Mouse (Mus musculus): ENCODE data around the gene Cnr2. TPM values are rescaled to one million over a fixed set of nuclear protein-coding genes. Genes with fewer than 3 reads are reported as not detected.

Gene Cnr2
- polyA plus RNA-seq, 1 experiment from 2014 or later: 0.15 TPM

DNA sequence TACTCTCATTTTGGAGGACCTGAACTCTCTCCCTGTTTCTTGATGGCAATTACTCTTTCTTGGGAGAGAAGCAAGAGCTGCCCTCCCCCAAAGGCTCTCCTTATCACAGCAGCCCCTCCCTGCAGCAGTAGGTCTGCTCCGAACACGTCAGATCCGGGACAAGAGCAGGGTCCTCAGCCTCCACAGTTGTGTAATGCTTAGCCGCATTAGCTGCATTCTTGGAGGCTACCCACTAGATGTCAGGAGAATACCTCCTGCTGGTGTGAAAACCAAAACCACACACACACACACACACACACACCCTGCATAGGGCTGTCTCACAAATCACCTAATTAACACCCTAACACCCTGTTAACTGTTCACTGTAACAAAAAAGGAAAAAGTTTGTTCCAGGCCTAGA is 2.3 kb upstream of the Cnr2 start:
- WGBS: 61% methylated on average over 4 of the region's 4 CpGs
- ATAC-seq (ENCODE audit: low FRiP score): no peak

DNA sequence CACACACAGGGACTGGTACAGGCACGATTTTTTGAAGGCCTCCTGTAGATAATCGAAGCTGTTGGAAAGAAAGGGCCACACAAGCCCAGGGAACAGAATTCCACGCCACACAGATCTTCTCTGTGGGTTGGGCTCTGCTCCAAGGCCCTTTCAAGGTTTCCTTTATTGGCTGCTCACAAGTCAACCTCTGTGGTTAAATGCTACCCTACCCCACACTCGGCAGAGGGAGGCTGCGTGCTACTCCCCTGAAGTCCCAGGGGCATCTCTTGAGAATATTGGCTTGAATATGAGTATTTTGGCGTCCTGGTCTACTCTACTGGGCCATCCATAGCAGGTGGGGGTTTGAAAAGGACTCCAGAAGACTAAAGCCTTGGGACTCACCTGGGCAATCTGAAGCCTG is 963 bp downstream of the Cnr2 start:
- no peak for ATAC-seq (ENCODE audit: low FRiP score)
- H3K9ac ChIP-seq: no peak overlapping the region
- no peak overlapping the region for H3K4me3 ChIP-seq
- H3K4me1 ChIP-seq: no peaks in the 10 kb centered on the region
- H3K9me3 ChIP-seq (replicated peaks): no peaks in the 10 kb centered on the region
- H3K27ac ChIP-seq: no peak overlapping the region
- H3K4me2 ChIP-seq (replicated peaks): no peak overlapping the region
- H3K27me3 ChIP-seq: no peaks in the 10 kb centered on the region
- no peaks in the 10 kb centered on the region for H3K36me3 ChIP-seq
- WGBS: 79% methylated on average over 6 of the region's 6 CpGs

More for the DNA sequence above, 2.3 kb upstream of the Cnr2 start:
- no peaks in the 10 kb centered on the region for H3K4me1 ChIP-seq
- H3K9me3 ChIP-seq (replicated peaks): no peaks in the 10 kb centered on the region
- H3K36me3 ChIP-seq: no peaks in the 10 kb centered on the region
- H3K9ac ChIP-seq: no peak overlapping the region
- no peaks in the 10 kb centered on the region for H3K27me3 ChIP-seq
- no peak overlapping the region for H3K4me3 ChIP-seq
- H3K27ac ChIP-seq: no peak overlapping the region
- H3K4me2 ChIP-seq (replicated peaks): no peak overlapping the region

DNA sequence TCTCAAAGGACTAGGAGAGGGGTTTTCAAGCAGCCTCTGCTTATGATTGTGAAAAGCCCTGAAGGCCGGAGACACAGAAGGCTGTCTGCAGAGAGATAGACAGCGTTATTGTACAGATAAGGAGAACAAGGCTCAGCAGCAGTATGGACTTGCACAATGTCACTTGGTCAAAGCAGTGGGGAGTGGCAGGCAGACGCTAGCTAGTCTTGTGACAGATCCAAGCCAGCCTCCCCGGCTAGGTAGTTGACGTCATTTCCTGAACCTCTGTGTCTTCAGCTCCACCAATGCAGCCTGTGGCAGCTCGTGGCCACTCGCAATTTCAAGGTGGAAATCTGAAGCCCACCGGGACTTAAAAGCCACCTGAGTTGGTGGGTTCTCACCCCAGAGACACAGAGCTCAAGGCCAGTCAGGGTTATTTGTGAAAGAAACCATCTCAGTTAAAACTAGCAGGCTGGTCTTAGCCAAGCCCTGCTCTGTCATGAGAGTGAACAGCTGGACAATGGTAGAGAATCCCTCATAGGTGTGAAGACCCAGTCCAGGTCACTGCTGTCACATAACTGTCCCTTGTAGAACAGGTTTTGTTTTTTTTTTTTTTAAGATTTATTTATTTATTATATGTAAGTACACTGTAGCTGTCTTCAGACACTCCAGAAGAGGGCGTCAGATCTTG is 3.3 kb downstream of the Cnr2 start:
- no peak for ATAC-seq (ENCODE audit: low FRiP score)
- 83% methylated on average over 9 of the region's 9 CpGs for WGBS
- Histone ChIP-seq H3K4me1 (no peaks in the 10 kb centered on the region), H3K36me3 (no peaks in the 10 kb centered on the region), H3K9ac (no peak overlapping the region), H3K27me3 (no peaks in the 10 kb centered on the region), H3K9me3 (replicated peaks) (no peaks in the 10 kb centered on the region), H3K4me2 (replicated peaks) (no peak overlapping the region), H3K4me3 (no peak overlapping the region), H3K27ac (no peak overlapping the region)

DNA sequence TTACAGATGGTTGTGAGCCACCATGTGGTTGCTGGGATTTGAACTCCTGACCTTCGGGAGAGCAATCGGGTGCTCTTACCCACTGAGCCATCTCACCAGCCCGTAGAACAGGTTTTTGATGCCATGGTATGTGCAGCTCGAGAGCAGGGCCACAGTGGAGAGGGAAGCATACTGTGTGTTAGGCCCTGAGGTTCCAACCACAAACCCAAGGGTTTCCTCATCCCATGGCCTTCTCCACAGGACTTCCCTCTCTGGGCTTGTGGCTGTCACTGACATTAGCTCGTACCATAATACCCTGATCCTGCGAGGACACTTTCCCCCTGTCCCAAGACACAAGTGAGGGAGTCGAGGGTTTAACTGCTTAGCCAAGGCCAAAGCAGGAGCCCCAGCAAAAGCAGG is 3.9 kb downstream of the Cnr2 start:
- Histone ChIP-seq H3K4me1 (no peaks in the 10 kb centered on the region), H3K36me3 (no peaks in the 10 kb centered on the region), H3K9me3 (replicated peaks) (no peaks in the 10 kb centered on the region), H3K27me3 (no peaks in the 10 kb centered on the region), H3K4me2 (replicated peaks) (no peak overlapping the region), H3K27ac (no peak overlapping the region), H3K4me3 (no peak overlapping the region), H3K9ac (no peak overlapping the region)
- 87% methylated on average over 7 of the region's 7 CpGs for WGBS
- ATAC-seq (ENCODE audit: low FRiP score): no peak

DNA sequence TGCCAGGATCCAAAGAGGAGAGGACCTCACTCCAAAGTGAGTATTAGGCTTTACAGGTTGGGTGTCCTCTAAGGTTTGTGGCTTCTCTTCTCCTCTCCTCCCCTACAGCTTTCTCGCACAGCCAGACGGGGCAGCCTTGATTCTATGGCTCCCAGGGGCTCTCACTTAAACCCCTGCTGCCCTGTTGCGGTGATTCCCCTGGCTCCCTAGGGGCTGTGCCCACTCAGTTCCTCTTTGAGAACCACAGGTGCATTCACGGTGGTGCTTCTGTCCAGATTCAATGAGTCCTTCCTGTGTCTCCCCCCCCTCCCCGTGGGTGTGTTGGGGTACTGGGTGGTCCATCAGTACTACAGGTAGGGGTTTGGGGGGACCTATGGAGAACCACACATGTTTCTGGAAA is 4.8 kb downstream of the Cnr2 start:
- Histone ChIP-seq H3K4me1 (no peaks in the 10 kb centered on the region), H3K4me3 (no peak overlapping the region), H3K27ac (no peak overlapping the region), H3K4me2 (replicated peaks) (no peak overlapping the region), H3K36me3 (no peaks in the 10 kb centered on the region), H3K9me3 (replicated peaks) (no peaks in the 10 kb centered on the region), H3K27me3 (no peaks in the 10 kb centered on the region), H3K9ac (no peak overlapping the region)
- no peak for ATAC-seq (ENCODE audit: low FRiP score)
- 69% methylated on average over 5 of the region's 5 CpGs for WGBS

DNA sequence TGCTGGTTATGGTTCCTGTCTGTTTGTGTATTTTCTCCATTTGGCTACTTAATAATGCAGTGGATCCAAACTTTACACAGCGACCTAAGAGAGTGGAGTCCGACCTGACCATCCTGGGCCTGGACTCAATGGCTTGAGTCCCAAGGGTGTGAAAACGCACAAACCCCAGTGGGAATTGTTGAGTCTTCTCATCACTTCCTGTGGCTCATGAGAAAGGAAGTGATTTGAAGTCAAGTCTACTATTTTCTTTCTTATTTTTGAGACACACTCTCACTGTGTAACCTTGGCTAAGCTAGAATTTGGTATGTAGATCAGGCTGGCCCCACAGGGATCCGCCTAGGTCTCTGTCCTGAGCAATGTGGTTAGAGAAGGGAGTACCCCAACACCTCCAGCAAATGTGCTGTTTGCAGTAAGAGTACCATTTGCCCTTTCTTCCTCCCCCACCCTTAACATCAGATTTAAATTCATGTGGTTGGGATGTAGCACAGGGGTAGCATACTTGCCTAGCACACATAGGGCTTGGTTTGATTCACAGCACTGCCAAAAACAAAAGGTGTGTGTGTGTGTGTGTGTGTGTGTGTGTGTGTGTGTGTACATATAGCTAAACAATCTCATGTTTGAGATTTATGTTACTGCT is 7.5 kb downstream of the Cnr2 start:
- no peak for ATAC-seq (ENCODE audit: low FRiP score)

DNA sequence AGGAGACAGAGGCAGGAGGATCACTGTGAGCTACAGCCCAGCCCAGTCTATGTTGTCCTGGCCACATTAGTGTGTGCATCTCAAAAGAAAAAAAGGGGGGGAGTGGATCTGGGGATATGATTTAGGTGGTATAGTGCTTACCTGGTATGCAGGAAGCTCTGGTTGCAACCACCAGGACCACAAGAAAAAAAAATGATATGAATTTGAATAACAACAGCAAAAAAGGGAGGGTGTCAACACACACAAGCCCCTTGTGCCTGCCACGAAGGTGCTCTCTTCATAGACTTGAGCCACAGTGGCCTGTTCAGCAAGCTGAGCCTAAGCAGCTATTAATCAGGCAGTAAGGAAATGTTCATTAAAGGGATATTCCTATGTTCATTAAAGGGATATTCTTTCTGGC is 9.6 kb downstream of the Cnr2 start:
- no peak overlapping the region for H3K9ac ChIP-seq
- no peak for ATAC-seq (ENCODE audit: low FRiP score)
- no peak overlapping the region for H3K27ac ChIP-seq
- 64% methylated on average over 1 of the region's 1 CpGs for WGBS
- no peaks in the 10 kb centered on the region for H3K9me3 ChIP-seq (replicated peaks)
- H3K4me3 ChIP-seq: no peak overlapping the region
- no peaks in the 10 kb centered on the region for H3K36me3 ChIP-seq
- no peaks in the 10 kb centered on the region for H3K27me3 ChIP-seq
- no peaks in the 10 kb centered on the region for H3K4me1 ChIP-seq
- H3K4me2 ChIP-seq (replicated peaks): no peak overlapping the region

More for the DNA sequence above, 7.5 kb downstream of the Cnr2 start:
- Histone ChIP-seq H3K27me3 (no peaks in the 10 kb centered on the region), H3K36me3 (no peaks in the 10 kb centered on the region), H3K4me2 (replicated peaks) (no peak overlapping the region), H3K4me1 (no peaks in the 10 kb centered on the region), H3K9ac (no peak overlapping the region), H3K27ac (no peak overlapping the region), H3K9me3 (replicated peaks) (no peaks in the 10 kb centered on the region), H3K4me3 (no peak overlapping the region)
- 90% methylated on average over 4 of the region's 4 CpGs for WGBS

DNA sequence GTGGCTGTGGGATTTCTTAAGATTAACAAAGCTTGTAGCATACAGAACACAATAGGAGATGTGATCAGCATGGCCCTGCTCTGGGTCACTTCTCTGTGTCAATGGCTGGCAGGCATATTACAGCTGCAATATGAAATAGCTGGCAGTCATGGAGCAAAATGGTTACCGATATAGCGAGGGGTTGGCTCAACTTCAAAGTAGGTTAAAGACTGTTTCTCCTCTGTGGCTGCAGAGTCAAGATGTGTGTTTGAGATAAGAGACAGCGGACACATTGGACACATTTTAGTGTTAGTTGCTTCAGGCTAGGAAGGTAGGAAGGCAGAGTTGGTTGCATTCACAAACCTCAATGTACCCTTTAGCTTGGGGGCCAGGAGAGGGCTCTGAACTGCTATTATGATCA is 11.4 kb downstream of the Cnr2 start:
- 82% methylated on average over 3 of the region's 3 CpGs for WGBS
- Histone ChIP-seq H3K36me3 (no peaks in the 10 kb centered on the region), H3K9ac (no peak overlapping the region), H3K4me3 (no peak overlapping the region), H3K9me3 (replicated peaks) (no peaks in the 10 kb centered on the region), H3K27ac (no peak overlapping the region), H3K4me1 (no peaks in the 10 kb centered on the region), H3K4me2 (replicated peaks) (no peak overlapping the region), H3K27me3 (no peaks in the 10 kb centered on the region)
- no peak for ATAC-seq (ENCODE audit: low FRiP score)

DNA sequence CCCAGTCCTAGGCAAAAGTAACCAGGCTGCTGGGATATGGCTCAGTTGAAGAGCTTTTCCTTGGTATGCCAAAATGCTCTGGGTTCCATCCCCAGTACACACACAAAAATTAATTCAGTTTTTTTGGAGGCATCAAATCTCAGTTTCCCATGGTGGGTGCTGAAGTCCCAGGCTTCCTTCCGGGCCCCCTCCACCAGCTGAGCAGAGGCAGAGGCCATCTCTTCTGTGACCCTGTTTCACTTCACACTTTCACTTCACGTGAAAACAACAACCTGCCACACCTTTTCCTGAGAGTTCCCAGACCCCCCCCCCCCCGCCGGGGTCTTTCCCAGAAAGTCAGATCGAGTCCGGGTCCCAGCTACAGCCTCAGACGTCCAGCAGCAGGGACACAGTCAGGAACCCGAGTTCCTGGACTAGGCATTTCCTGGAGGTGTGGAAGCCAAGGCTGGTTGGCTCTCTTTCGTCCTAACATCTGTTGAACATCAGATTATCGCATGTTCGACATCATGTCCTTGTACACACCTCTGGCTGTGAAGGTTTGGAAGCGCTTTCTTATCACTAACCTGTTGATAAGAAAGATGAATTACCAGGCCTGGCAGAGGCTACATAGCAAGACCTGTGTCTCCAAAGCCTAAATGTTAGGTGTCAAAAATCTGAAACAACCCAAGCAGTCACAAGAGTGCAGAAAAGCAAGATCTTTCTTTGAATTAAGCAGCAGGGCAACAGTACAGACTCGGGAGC is 14.3 kb downstream of the Cnr2 start:
- Histone ChIP-seq H3K9me3 (replicated peaks) (no peaks in the 10 kb centered on the region), H3K4me3 (no peak overlapping the region), H3K27me3 (no peaks in the 10 kb centered on the region), H3K36me3 (no peaks in the 10 kb centered on the region), H3K9ac (no peak overlapping the region), H3K4me2 (replicated peaks) (no peak overlapping the region), H3K27ac (no peak overlapping the region), H3K4me1 (peaks cover 11% of the 10 kb centered on the region)
- ATAC-seq (ENCODE audit: low FRiP score): no peak
- WGBS: 71% methylated on average over 13 of the region's 13 CpGs

DNA sequence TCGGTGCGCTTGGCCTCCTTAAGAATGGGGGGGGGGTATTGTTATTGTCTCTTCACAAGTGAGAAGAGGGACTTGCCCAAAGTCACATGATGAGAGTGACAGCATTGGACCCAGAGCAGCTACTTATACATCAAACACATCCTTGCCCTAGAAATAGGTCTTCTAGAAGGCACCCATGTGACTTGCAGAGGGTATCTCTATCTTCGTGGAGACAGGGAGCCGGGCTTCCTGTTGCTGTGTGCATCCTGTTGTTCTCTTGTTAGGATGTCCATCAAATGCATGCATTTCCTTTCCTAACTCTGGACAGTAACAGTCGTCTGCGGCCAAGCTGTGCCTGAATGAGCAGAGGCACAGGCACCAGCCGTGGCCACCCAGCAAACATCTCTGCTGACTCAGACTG is 16.3 kb downstream of the Cnr2 start:
- no peak overlapping the region for H3K4me3 ChIP-seq
- H3K36me3 ChIP-seq: no peaks in the 10 kb centered on the region
- no peak overlapping the region for H3K4me2 ChIP-seq (replicated peaks)
- WGBS: 78% methylated on average over 7 of the region's 7 CpGs
- H3K4me1 ChIP-seq: peaks cover 11% of the 10 kb centered on the region
- no peak overlapping the region for H3K27ac ChIP-seq
- H3K27me3 ChIP-seq: no peaks in the 10 kb centered on the region
- no peak overlapping the region for H3K9ac ChIP-seq
- ATAC-seq (ENCODE audit: low FRiP score): no peak
- no peaks in the 10 kb centered on the region for H3K9me3 ChIP-seq (replicated peaks)

DNA sequence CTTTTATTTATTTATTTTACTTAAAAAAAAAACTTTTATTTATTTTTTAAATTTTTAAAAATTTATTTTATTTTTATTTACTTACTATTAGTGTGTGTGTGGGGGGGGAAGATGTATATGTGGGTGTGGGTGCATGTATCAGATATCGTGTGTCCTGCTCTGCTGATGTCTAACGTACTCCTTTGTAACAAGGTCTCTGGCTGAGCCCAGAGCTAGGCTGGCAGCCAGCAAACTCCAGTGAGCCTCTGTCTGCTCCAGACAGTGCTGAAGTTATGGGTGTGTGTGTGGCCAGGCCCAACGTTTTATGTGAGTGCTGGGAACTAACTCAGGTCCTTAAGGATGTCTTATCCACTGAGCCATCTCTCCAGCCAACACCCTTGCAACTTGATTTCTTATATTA is 17.0 kb downstream of the Cnr2 start:
- no peak overlapping the region for H3K9ac ChIP-seq
- H3K27me3 ChIP-seq: no peaks in the 10 kb centered on the region
- H3K27ac ChIP-seq: peak overlapping the region; percentile 52; the same call in 1 of the 2 replicates
- H3K36me3 ChIP-seq: no peaks in the 10 kb centered on the region
- no peak for ATAC-seq (ENCODE audit: low FRiP score)
- H3K4me1 ChIP-seq: peaks cover 11% of the 10 kb centered on the region
- no peak overlapping the region for H3K4me3 ChIP-seq
- WGBS: 63% methylated on average over 3 of the region's 3 CpGs
- H3K9me3 ChIP-seq (replicated peaks): no peaks in the 10 kb centered on the region
- H3K4me2 ChIP-seq (replicated peaks): no peak overlapping the region

DNA sequence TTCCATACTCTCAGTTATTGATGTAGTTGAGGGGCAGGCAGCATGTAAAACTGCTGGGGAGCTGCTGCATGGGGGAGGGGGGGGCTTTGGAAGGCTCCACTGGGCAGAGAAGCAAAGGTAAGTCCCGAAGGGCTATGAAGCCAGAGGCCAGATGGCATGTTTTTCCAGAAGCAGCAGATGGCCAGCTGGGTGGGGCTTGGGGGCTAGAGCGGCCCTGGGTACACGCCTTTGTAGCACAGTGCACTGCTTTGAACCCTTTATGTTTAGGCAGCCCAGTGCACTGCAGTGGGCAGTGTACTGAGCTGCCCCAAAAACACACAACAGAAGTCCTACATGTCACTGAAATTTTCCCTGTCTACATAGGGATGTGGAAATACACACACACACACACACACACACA is 17.6 kb downstream of the Cnr2 start:
- Histone ChIP-seq H3K4me3 (no peak overlapping the region), H3K4me2 (replicated peaks) (no peak overlapping the region), H3K9ac (no peak overlapping the region), H3K36me3 (no peaks in the 10 kb centered on the region), H3K4me1 (peaks cover 11% of the 10 kb centered on the region), H3K27me3 (no peaks in the 10 kb centered on the region), H3K9me3 (replicated peaks) (no peaks in the 10 kb centered on the region), H3K27ac (peak overlapping the region; percentile 50)
- 27% methylated on average over 3 of the region's 3 CpGs for WGBS
- ATAC-seq (ENCODE audit: low FRiP score): peak; percentile 87
